Mouse (Mus musculus) limb, embryonic 12.5 days (tissue): ENCODE data around the gene Arv1. TPM values are rescaled to one million over a fixed set of nuclear protein-coding genes. Genes with fewer than 3 reads are reported as not detected.

Source experiments
- ATAC-seq: fragments of 200-750 bp; cut with Nextera tagmentation; 2 replicates; pipeline ENCODE4 v1.8.0; 2017; ENCODE audit warnings: low read depth, moderate TSS enrichment; ENCODE audit not compliant: insufficient number of reproducible peaks, insufficient read depth, low FRiP score, low TSS enrichment
- H3K27ac ChIP-seq: fragments of 300-500 bp; sonication (generic); 2 replicates; pipeline ENCODE4 v1.5.1; 2016; ENCODE audit warnings: mild to moderate bottlenecking, moderate library complexity
- H3K27me3 ChIP-seq: fragments of 300-500 bp; sonication (generic); 2 replicates; pipeline ENCODE4 v1.6.1; 2016; ENCODE audit warnings: mild to moderate bottlenecking, moderate library complexity
- H3K36me3 ChIP-seq: fragments of 300-500 bp; sonication (generic); 2 replicates; pipeline ENCODE4 v1.6.1; 2016; ENCODE audit warnings: mild to moderate bottlenecking, moderate library complexity
- H3K4me1 ChIP-seq: fragments of 300-500 bp; sonication (generic); replicated peaks from 2 replicates; pipeline ENCODE4 v1.6.1; 2016
- H3K4me2 ChIP-seq: fragments of 300-500 bp; sonication (generic); 2 replicates; pipeline ENCODE4 v1.6.1; 2016; ENCODE audit warnings: mild to moderate bottlenecking, moderate library complexity
- H3K4me3 ChIP-seq: fragments of 300-500 bp; sonication (generic); replicated peaks from 2 replicates; pipeline ENCODE4 v1.5.1; 2016; ENCODE audit warnings: mild to moderate bottlenecking
- H3K9ac ChIP-seq: fragments of 300-500 bp; sonication (generic); replicated peaks from 2 replicates; pipeline ENCODE4 v1.6.1; 2016; ENCODE audit warnings: mild to moderate bottlenecking, moderate library complexity
- H3K9me3 ChIP-seq: fragments of 300-500 bp; sonication (generic); 2 replicates; pipeline ENCODE4 v1.6.1; 2016; ENCODE audit warnings: mild to moderate bottlenecking, moderate library complexity
- WGBS: fragments of 180-500 bp; shearing (Covaris S2); methylation state at CpG from one replicate; pipeline ENCODE4 v1.1.7; 2016; 5-methylcytosine and 5-hydroxymethylcytosine counted together
- polyA plus RNA-seq: library from polyadenylated mRNA; unstranded; fragments of >200 nt; fragmentation: Nextera tagmentation; extraction: Ambion mirVana; gene quantifications from 2 replicates; pipeline ENCODE4 v1.2.1, GENCODE M21; 2016

Arv1 gene
- 29.2 and 34.2 TPM in 2 replicates for polyA plus RNA-seq

DNA sequence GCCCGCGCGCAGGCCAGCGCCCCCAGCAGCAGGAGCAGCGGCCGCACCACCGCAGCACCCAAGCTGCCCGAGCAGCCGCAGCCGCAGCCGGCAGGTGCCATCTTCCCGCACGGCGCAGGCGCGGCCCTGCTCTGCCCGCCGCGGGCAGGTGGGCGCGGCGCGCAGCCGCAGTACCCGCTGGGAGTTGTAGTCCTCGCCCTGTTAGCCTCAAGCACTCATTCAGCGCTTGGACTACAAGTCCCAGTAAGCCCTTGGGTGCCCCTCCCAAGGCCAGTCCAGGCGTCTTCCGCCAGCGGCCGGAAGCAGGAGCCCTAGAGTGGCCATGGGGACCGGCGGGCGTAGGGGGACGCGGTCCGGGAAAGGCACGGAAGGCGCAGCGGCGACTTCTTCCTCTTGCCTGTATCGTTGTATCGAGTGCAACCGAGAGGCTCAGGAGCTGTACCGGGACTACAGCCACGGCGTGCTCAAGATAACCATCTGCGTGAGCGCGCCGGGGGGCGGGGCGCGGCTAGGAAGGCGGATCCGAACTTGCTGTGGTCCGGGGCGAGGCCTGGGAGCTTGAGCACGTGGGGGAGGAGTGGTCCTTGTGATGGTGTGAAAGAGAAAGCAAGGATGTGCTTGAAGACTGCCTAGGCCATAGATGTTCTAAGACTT is at the start of gene Arv1, which contains the start of gene Ttc13:
Gene Arv1, plus strand, starts transcription at position 278 of the 654 bp plus-strand sequence.
Gene Ttc13, minus strand, starts transcription at position 122 of the 654 bp plus-strand sequence.
- under 1% methylated on average over 59 of the region's 59 CpGs for WGBS

DNA sequence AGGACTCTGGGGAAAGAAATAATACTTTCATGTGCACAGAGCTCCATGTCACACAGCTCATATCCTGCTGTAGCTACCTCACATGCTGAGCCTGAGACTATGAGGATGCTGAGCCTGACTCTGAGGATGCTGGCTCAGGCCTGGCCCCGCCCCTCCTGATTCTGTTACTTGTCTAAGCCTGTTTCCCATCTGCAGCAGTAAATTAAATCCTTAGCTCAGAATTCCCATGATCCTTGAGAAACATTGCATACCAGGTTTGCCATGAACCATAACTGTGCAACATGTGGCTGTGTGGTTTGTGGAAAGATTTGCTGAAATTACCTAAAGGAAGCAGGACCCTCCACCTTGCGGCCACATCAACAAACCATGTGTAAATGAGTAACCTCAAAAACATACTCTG is 49.6 kb upstream of the Arv1 start:
- 80% methylated on average over 2 of the region's 2 CpGs for WGBS
- H3K4me3 ChIP-seq: no peak overlapping the region
- H3K36me3 ChIP-seq: peaks cover 62% of the 10 kb centered on the region
- no peak overlapping the region for H3K9ac ChIP-seq
- ATAC-seq: no peak
- no peak overlapping the region for H3K4me2 ChIP-seq
- H3K9me3 ChIP-seq: no peaks in the 10 kb centered on the region
- H3K4me1 ChIP-seq: no peaks in the 10 kb centered on the region
- H3K27me3 ChIP-seq: no peaks in the 10 kb centered on the region
- H3K27ac ChIP-seq: no peak overlapping the region

More for the DNA sequence above, at the start of gene Arv1, which contains the start of gene Ttc13:
- Histone ChIP-seq H3K27ac (no peak within 1 kb of the TSS), H3K9me3 (no peaks in the 10 kb centered on the region), H3K4me2 (peak within 1 kb of the TSS; percentile 88), H3K9ac (peak within 1 kb of the TSS; percentile 88), H3K4me1 (peaks cover 24% of the 10 kb centered on the region), H3K4me3 (peak within 1 kb of the TSS; percentile 98), H3K36me3 (peaks cover 20% of the 10 kb centered on the region), H3K27me3 (no peaks in the 10 kb centered on the region)
- ATAC-seq: peak; percentile 100

DNA sequence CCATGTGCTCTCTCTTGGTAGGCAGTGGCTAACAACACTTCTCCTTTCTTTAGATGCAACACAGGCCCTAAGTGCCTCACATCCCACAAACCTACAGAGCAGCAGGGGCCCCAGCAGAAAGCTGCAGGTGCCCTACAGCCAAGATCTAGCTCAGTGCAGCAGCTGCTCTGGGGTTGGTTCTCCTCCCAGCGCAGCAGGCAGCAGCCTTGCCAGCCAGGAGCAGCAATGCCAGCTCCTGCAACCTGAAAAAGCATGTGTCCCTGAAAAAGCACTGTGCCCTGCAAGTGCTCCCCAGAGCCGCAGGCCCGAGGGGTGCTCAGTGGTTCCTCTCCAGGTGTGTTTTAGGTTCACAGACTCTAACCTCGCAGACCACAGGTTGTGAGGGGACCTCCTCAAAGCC is 45.3 kb upstream of the Arv1 start:
- H3K9ac ChIP-seq: 0 out of 2 replicates have a peak overlapping the region, but pooled peaks have one; percentile 13
- H3K4me1 ChIP-seq: no peaks in the 10 kb centered on the region
- H3K4me2 ChIP-seq: no peak overlapping the region
- peaks cover 87% of the 10 kb centered on the region for H3K36me3 ChIP-seq
- no peak overlapping the region for H3K4me3 ChIP-seq
- no peaks in the 10 kb centered on the region for H3K27me3 ChIP-seq
- no peak for ATAC-seq
- peak overlapping the region; percentile 74; the same call in 1 of the 2 replicates for H3K27ac ChIP-seq
- 96% methylated on average over 4 of the region's 4 CpGs for WGBS
- H3K9me3 ChIP-seq: no peaks in the 10 kb centered on the region

DNA sequence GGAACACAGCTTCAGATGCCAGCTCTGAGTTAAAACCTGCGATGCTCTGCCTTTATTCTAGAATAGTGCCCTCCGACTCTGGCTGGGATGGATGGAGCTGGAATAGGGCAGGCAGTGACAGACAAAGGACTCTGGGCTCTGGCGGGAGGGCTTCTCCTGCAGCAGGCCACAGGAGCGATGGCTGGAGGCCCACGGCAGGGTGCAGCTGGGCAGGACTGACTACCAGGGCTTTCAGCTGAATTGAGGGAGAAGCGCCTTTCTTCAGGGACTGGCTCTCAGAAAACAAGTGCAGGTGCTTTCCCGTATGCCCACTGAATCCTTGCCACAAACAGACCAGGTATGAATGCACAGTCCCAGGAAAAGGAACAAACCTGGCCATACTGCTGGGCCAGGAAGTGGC is 44.9 kb upstream of the Arv1 start:
- Histone ChIP-seq H3K9ac (0 out of 2 replicates have a peak overlapping the region, but pooled peaks have one; percentile 13), H3K4me1 (no peaks in the 10 kb centered on the region), H3K27ac (peak overlapping the region; percentile 74; the same call in 1 of the 2 replicates), H3K9me3 (no peaks in the 10 kb centered on the region), H3K4me2 (no peak overlapping the region), H3K4me3 (no peak overlapping the region), H3K27me3 (no peaks in the 10 kb centered on the region), H3K36me3 (peaks cover 87% of the 10 kb centered on the region)
- WGBS: 90% methylated on average over 7 of the region's 7 CpGs
- ATAC-seq: no peak

DNA sequence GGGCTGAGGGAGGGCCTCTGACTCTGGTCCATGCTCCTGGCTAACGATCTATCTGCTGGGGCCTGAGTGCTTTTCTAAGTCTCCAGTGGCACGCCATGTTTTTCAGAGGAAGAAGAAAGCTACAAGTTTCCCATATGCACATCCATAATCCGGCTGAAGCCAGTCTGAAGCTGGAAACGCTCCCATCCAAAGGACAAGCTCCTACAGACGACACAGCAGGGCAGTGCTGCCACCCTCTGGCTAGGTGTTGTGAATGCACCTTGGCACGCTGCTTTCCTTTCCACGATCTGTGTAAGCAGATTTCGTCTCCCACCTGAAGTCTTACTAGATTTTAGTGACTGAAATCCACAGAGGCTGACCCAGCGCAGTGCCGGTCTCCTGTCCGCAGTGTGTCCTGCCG is 44.5 kb upstream of the Arv1 start:
- Histone ChIP-seq H3K4me2 (no peak overlapping the region), H3K4me3 (no peak overlapping the region), H3K27me3 (no peaks in the 10 kb centered on the region), H3K9me3 (no peaks in the 10 kb centered on the region), H3K36me3 (peaks cover 88% of the 10 kb centered on the region), H3K27ac (peak overlapping the region; percentile 74; the same call in 1 of the 2 replicates), H3K9ac (0 out of 2 replicates have a peak overlapping the region, but pooled peaks have one; percentile 13), H3K4me1 (no peaks in the 10 kb centered on the region)
- ATAC-seq: no peak
- 47% methylated on average over 12 of the region's 12 CpGs for WGBS

DNA sequence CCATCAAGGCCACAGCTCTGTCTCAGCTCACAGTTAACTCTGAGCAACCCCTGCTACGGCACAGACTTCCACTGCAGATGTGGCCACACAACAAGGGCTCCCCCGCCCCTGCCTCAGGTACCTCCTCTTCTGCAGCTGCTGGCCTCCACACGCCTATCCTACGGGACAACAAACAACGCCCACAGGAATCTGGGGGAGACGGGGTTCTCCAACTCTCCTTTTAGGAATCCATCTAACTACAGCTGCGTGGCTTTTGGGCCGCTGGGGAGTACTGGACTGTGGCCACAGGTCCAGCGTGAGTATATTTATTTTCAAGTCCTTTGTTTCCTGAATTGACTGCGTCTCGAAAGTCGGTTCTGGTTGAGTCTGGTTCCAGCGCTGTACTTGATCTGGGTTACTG is 43.7 kb upstream of the Arv1 start:
- H3K4me2 ChIP-seq: no peak overlapping the region
- no peaks in the 10 kb centered on the region for H3K9me3 ChIP-seq
- H3K9ac ChIP-seq: no peak overlapping the region
- no peaks in the 10 kb centered on the region for H3K4me1 ChIP-seq
- 94% methylated on average over 13 of the region's 13 CpGs for WGBS
- peaks cover 88% of the 10 kb centered on the region for H3K36me3 ChIP-seq
- H3K27ac ChIP-seq: no peak overlapping the region
- no peak for ATAC-seq
- no peak overlapping the region for H3K4me3 ChIP-seq
- H3K27me3 ChIP-seq: no peaks in the 10 kb centered on the region

DNA sequence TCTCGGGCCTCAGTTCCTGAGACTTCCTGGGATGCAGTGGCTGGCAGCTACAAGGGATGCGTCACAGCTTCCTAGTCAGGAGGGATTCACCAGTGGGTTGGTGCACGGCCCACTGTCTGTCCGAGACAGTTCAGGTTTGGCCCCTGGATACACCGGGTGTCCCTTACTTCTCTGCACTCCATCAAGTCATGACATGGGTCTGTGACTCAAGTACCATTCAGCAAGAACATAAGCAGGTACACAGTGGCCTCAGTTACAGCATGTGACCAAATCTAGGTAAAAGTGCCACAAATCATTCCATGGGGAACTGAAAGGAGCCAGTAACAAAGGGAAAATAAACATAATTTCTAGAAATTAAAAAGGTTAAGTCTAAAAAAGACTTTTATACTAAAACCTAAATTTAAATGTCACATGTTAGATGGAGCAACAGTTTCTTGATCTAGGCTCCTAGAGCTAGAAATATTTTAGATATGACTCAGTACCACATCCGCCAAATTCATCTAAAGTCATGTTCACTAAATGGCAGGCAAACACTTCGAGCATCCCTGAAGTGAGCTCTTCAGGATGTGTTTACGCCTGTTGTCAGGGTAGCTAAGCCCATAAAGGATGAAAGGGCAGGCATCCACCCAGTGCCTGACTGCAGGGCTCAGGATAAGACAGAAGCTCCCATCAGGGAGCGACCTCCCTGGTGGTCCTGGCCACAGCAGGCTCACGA is 40.7 kb upstream of the Arv1 start:
- H3K9ac ChIP-seq: no peak overlapping the region
- peaks cover 91% of the 10 kb centered on the region for H3K36me3 ChIP-seq
- H3K4me1 ChIP-seq: no peaks in the 10 kb centered on the region
- no peak overlapping the region for H3K4me3 ChIP-seq
- no peaks in the 10 kb centered on the region for H3K27me3 ChIP-seq
- 83% methylated on average over 10 of the region's 10 CpGs for WGBS
- H3K9me3 ChIP-seq: no peaks in the 10 kb centered on the region
- H3K27ac ChIP-seq: no peak overlapping the region
- ATAC-seq: no peak
- no peak overlapping the region for H3K4me2 ChIP-seq

DNA sequence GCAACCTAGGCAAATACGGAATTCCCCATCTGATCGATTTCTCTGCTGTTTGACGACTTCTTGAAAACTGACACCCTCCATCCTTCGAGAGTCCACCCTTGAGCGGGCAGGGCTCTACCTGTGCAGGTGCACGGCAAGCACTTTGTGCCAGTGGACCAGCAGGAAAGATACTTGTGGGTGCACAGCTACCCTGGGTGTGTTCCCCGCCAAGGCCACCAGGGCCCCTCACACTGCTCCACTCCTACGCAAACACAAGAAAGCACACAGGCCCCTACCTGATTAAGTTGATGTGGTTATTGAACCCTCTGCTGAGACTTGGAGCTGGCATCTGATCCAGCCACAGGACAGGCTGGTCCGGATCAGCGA is 40.2 kb upstream of the Arv1 start:
- Histone ChIP-seq H3K27ac (no peak overlapping the region), H3K4me2 (no peak overlapping the region), H3K9me3 (no peaks in the 10 kb centered on the region), H3K4me3 (no peak overlapping the region), H3K36me3 (peaks cover 91% of the 10 kb centered on the region), H3K4me1 (no peaks in the 10 kb centered on the region), H3K9ac (no peak overlapping the region), H3K27me3 (no peaks in the 10 kb centered on the region)
- 85% methylated on average over 10 of the region's 10 CpGs for WGBS
- no peak for ATAC-seq

DNA sequence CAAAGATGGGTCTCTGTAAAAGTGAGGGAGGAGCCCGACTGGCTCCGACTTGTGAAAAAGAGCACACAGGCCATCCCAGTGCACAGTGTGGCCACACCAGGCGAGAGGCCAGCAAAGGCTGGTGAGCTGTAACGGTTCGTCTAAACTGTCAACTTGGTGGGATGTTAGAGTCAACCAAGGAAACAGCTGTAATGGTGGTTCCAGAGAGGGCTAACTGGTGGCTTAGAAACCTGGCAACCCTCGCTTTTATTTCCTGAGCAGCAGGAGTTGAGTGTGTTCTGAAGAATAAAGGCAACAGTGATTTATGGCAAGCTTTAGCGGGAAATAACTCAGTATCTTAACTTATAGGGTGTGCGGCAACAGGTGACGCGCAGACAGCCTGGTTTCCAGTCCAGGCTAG is 39.7 kb upstream of the Arv1 start:
- Histone ChIP-seq H3K4me3 (no peak overlapping the region), H3K9ac (no peak overlapping the region), H3K36me3 (peaks cover 88% of the 10 kb centered on the region), H3K4me1 (no peaks in the 10 kb centered on the region), H3K27me3 (no peaks in the 10 kb centered on the region), H3K4me2 (no peak overlapping the region), H3K27ac (no peak overlapping the region), H3K9me3 (no peaks in the 10 kb centered on the region)
- no peak for ATAC-seq
- 91% methylated on average over 10 of the region's 10 CpGs for WGBS

DNA sequence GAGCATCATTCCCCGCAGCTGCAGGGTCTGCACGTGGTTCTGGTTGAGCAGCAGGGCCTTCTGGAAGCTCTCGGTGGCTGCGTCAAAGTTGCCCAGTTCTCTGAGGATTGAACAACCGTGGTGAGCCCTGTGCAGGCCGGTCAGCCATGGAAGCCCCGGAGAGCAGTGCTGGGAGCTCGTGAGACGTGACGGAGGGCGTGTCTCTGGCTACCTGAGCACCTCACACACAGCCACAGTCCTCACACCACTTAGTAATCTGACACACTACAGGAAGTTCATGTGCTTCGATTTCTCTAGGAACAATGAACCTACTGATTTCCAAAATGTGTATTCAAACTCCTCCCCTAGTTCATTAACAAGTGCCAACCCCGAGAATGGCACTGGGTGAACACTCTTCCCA is 33.0 kb upstream of the Arv1 start:
- no peak overlapping the region for H3K9ac ChIP-seq
- 91% methylated on average over 13 of the region's 13 CpGs for WGBS
- ATAC-seq: no peak
- no peak overlapping the region for H3K27ac ChIP-seq
- H3K4me1 ChIP-seq: no peaks in the 10 kb centered on the region
- H3K36me3 ChIP-seq: peaks cover 65% of the 10 kb centered on the region
- H3K4me3 ChIP-seq: no peak overlapping the region
- no peaks in the 10 kb centered on the region for H3K9me3 ChIP-seq
- H3K4me2 ChIP-seq: no peak overlapping the region
- H3K27me3 ChIP-seq: no peaks in the 10 kb centered on the region

DNA sequence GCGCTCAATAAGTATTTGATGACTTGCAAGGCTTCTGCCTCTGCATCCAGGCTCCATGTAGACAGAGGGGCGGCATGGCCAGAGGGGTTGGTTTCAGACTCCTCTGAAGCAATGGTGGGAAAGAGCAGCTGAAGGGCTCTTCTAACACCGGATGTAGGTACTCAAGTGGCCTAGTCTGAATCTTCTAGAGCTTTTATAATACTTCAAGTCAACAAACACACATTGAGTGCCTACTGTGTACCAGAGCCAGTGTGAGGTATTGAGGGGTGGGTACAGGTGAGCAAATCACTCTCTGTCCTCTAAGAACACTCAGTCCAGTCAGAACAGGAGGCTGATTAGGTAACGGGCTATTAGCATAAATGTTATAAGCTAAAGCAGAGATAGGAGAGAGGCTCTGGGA is 30.2 kb upstream of the Arv1 start:
- H3K4me1 ChIP-seq: no peaks in the 10 kb centered on the region
- H3K9me3 ChIP-seq: no peaks in the 10 kb centered on the region
- no peak for ATAC-seq
- H3K27ac ChIP-seq: no peak overlapping the region
- WGBS: 97% methylated on average over 4 of the region's 4 CpGs
- H3K9ac ChIP-seq: no peak overlapping the region
- no peak overlapping the region for H3K4me3 ChIP-seq
- H3K36me3 ChIP-seq: peaks cover 55% of the 10 kb centered on the region
- no peaks in the 10 kb centered on the region for H3K27me3 ChIP-seq
- no peak overlapping the region for H3K4me2 ChIP-seq
